8 mouse cellular contexts compared by ENCODE assay signal in genomic region chr13:114457567-114458120, GRCm38 (mm10). TPM values are rescaled to one million over a fixed set of nuclear protein-coding genes. Genes with fewer than 3 reads are reported as not detected.
DNase-seq lines count a peak whose midpoint lies in the region; ATAC-seq and TF ChIP-seq lines count a peak whose summit lies in the region.

No protein-coding gene starts in this region.

- TF ChIP-seq CTCF in liver, adult 2 months (IDR thresholded peaks at IDR 0.05; ENCODE audit: low read depth, low read length) = no peak

- H3K9ac ChIP-seq in liver, adult 2 months (ENCODE audit: low read depth, low read length) = peak overlapping the region; percentile 50
- H3K9ac ChIP-seq in embryonic facial prominence, embryonic 15.5 days = peak overlapping the region; percentile 37; the same call in 1 of the 2 replicates
- peak overlapping the region; percentile 67 for H3K9ac ChIP-seq in intestine, embryonic 16.5 days (ENCODE audit: low read depth, low read length)
- H3K9ac ChIP-seq in neural tube, embryonic 12.5 days = peak overlapping the region; percentile 46; the same call in 1 of the 2 replicates

- no peak for TF ChIP-seq POLR2A in liver, adult 2 months (IDR thresholded peaks at IDR 0.05; ENCODE audit: extremely low read depth, insufficient read depth, low read length)

- no peaks in the 10 kb centered on the region for H3K27me3 ChIP-seq in liver, adult 2 months (ENCODE audit: control insufficient read depth, insufficient read depth, low read length)
- peaks cover 27% of the 10 kb centered on the region for H3K27me3 ChIP-seq in embryonic facial prominence, embryonic 15.5 days
- H3K27me3 ChIP-seq in intestine, embryonic 16.5 days (replicated peaks; ENCODE audit: control insufficient read depth, insufficient read depth, low read length) = peaks cover 42% of the 10 kb centered on the region
- peaks cover 30% of the 10 kb centered on the region for H3K27me3 ChIP-seq in neural tube, embryonic 12.5 days (replicated peaks)

- no peak for ATAC-seq in embryonic facial prominence, embryonic 15.5 days (ENCODE audit: insufficient number of reproducible peaks, low FRiP score, low TSS enrichment, low read depth)
- no peak for ATAC-seq in intestine, embryonic 16.5 days
- ATAC-seq in neural tube, embryonic 12.5 days (ENCODE audit: low FRiP score, low read depth) = no peak

- DNase-seq in liver, adult 2 months (ENCODE audit: extremely low read depth, low read depth, low spot score) = no peak
- no peak for DNase-seq in liver
- no peak for DNase-seq in cerebellum, adult 8-10 months
- no peak for DNase-seq in natural killer cell, adult 2 months (ENCODE audit: low spot score in 2 of 2)
- DNase-seq in c-Kit-positive CD71-positive TER-119-positive erythroid progenitor cells, embryonic 14.5 days (ENCODE audit: low spot score) = no peak

- H3K9me3 ChIP-seq in embryonic facial prominence, embryonic 15.5 days (replicated peaks) = no peaks in the 10 kb centered on the region
- H3K9me3 ChIP-seq in intestine, embryonic 16.5 days (ENCODE audit: control insufficient read depth, low read length) = no peaks in the 10 kb centered on the region; the same call in 1 of the 2 replicates
- H3K9me3 ChIP-seq in neural tube, embryonic 12.5 days = no peaks in the 10 kb centered on the region

- H3K4me1 ChIP-seq in liver, adult 2 months (ENCODE audit: control insufficient read depth, insufficient read depth, low read length) = peaks cover 6% of the 10 kb centered on the region; the same call in 1 of the 2 replicates
- peaks cover 22% of the 10 kb centered on the region for H3K4me1 ChIP-seq in embryonic facial prominence, embryonic 15.5 days
- H3K4me1 ChIP-seq in intestine, embryonic 16.5 days (ENCODE audit: control insufficient read depth, insufficient read depth, low read length) = peaks cover 19% of the 10 kb centered on the region
- H3K4me1 ChIP-seq in neural tube, embryonic 12.5 days = peaks cover 35% of the 10 kb centered on the region

- 2% methylated on average over 15 of the region's 15 CpGs for WGBS in liver, adult 2 months
- WGBS in embryonic facial prominence, embryonic 15.5 days = 3% methylated on average over 15 of the region's 15 CpGs
- WGBS in intestine, embryonic 16.5 days = under 1% methylated on average over 15 of the region's 15 CpGs
- 1% methylated on average over 15 of the region's 15 CpGs for WGBS in neural tube, embryonic 12.5 days

- H3K4me3 ChIP-seq in liver, adult 2 months (ENCODE audit: insufficient read depth, low read depth, low read length) = peak overlapping the region; percentile 83
- peak overlapping the region; percentile 58 for H3K4me3 ChIP-seq in embryonic facial prominence, embryonic 15.5 days (replicated peaks)
- H3K4me3 ChIP-seq in intestine, embryonic 16.5 days (ENCODE audit: low read length) = peak overlapping the region; percentile 64
- peak overlapping the region; percentile 54 for H3K4me3 ChIP-seq in neural tube, embryonic 12.5 days

- no peaks in the 10 kb centered on the region for H3K79me2 ChIP-seq in liver, adult 2 months (ENCODE audit: control insufficient read depth, insufficient read depth, low read length)

- peaks cover 2% of the 10 kb centered on the region; the same call in 1 of the 2 replicates for H3K36me3 ChIP-seq in liver, adult 2 months (ENCODE audit: control insufficient read depth, insufficient read depth, low read length)
- no peaks in the 10 kb centered on the region for H3K36me3 ChIP-seq in embryonic facial prominence, embryonic 15.5 days
- H3K36me3 ChIP-seq in intestine, embryonic 16.5 days (ENCODE audit: control insufficient read depth, insufficient read depth, low read length) = no peaks in the 10 kb centered on the region
- H3K36me3 ChIP-seq in neural tube, embryonic 12.5 days = no peaks in the 10 kb centered on the region

- H3K27ac ChIP-seq in liver, adult 2 months (replicated peaks; ENCODE audit: insufficient read depth, low read depth, low read length) = peak overlapping the region; percentile 6; the same call in 1 of the 2 replicates
- H3K27ac ChIP-seq in embryonic facial prominence, embryonic 15.5 days (replicated peaks) = no peak overlapping the region; the same call in 1 of the 2 replicates
- no peak overlapping the region for H3K27ac ChIP-seq in intestine, embryonic 16.5 days (ENCODE audit: low read length)
- no peak overlapping the region for H3K27ac ChIP-seq in neural tube, embryonic 12.5 days

- H3K4me2 ChIP-seq in embryonic facial prominence, embryonic 15.5 days (replicated peaks) = peak overlapping the region; percentile 97
- peak overlapping the region; percentile 97 for H3K4me2 ChIP-seq in intestine, embryonic 16.5 days (ENCODE audit: low read depth, low read length)
- peak overlapping the region; percentile 91 for H3K4me2 ChIP-seq in neural tube, embryonic 12.5 days (replicated peaks)

RNA-seq across cellular contexts. Expression of gene Fst, which starts 1.1 kb away (rescaled TPM):
- 0.92 and 1.9 TPM in 2 replicates for total RNA-seq in liver, adult 2 months (2014; rRNA removed)
- 0.45 and 1.3 TPM in 2 replicates for polyA plus RNA-seq in liver, adult 2 months (2012; rRNA removed)
- polyA plus RNA-seq in embryonic facial prominence, embryonic 15.5 days (2015; fragmentation: Nextera tagmentation; extraction: Ambion mirVana) = 65.3 and 66.3 TPM in 2 replicates
- polyA plus RNA-seq in intestine, embryonic 16.5 days (2015; fragmentation: Nextera tagmentation; extraction: Ambion mirVana) = 4.3 and 10.8 TPM in 2 replicates
- 15.5 and 21.9 TPM in 2 replicates for polyA plus RNA-seq in neural tube, embryonic 12.5 days (2016; fragmentation: Nextera tagmentation; extraction: Ambion mirVana)
